In the genomic region with DNA sequence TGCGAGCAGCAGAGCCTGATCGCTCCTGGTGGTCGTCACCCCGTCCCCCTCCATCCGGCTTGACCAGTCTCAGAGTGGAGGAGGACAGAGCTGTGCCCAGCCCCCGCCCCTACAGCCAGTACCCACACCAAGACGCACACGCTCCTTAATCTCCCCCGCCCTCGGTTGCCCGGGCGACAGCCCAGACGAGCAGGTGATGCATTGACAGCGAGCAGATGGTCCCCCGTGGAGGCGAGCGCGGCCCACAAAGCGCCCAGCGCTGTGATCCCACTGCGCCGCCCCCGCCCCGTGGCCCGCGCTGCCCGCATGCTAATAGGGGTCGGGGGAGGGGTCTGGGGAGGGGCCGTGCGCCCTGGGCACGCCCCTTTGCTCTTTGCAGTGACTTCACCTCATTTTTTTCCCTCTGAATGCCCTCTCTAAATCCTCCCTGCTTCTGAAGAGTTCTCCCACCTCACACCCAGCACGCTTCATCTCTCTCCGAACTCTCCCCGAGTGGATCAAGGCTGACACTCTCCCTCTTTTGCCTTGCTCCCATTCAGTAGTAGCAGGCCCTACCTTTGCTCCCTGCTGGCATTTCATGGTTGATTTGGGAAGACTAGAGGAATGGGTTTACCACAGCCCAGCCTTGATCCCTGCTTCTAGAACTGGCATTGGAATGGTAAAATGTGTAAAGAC, we compare ENCODE assay signal across 8 mouse cellular contexts. TPM values are rescaled to one million over a fixed set of nuclear protein-coding genes. Genes with fewer than 3 reads are reported as not detected.
DNase-seq lines count a peak whose midpoint lies in the region; ATAC-seq and TF ChIP-seq lines count a peak whose summit lies in the region.

No protein-coding gene starts in this region.

- peaks cover 11% of the 10 kb centered on the region for H3K4me1 ChIP-seq in heart, embryonic 10.5 days
- peaks cover 10% of the 10 kb centered on the region for H3K4me1 ChIP-seq in embryonic facial prominence, embryonic 15.5 days
- H3K4me1 ChIP-seq in intestine, postnatal 0 days (replicated peaks; ENCODE audit: control insufficient read depth, insufficient read depth, low read length), result no peaks in the 10 kb centered on the region
- peaks cover 11% of the 10 kb centered on the region for H3K4me1 ChIP-seq in liver, embryonic 12.5 days

- 0 out of 2 replicates have a peak overlapping the region, but pooled peaks have one; percentile 17 for H3K27ac ChIP-seq in heart, embryonic 10.5 days
- no peak overlapping the region for H3K27ac ChIP-seq in embryonic facial prominence, embryonic 15.5 days (replicated peaks)
- H3K27ac ChIP-seq in intestine, postnatal 0 days (ENCODE audit: low read depth, low read length), result no peak overlapping the region
- H3K27ac ChIP-seq in liver, embryonic 12.5 days, result no peak overlapping the region

- peak overlapping the region; percentile 93 for H3K4me2 ChIP-seq in embryonic facial prominence, embryonic 15.5 days (replicated peaks)
- peak overlapping the region; percentile 68 for H3K4me2 ChIP-seq in intestine, postnatal 0 days (replicated peaks; ENCODE audit: low read depth)
- H3K4me2 ChIP-seq in liver, embryonic 12.5 days, result peak overlapping the region; percentile 68

- peak; percentile 86 for ATAC-seq in embryonic facial prominence, embryonic 15.5 days (ENCODE audit: insufficient number of reproducible peaks, low FRiP score, low TSS enrichment, low read depth)
- peak; percentile 61 for ATAC-seq in intestine, postnatal 0 days
- ATAC-seq in liver, embryonic 12.5 days, result peak; percentile 68
- ATAC-seq in erythroid progenitor cell, adult 5-6 weeks (replicated peaks; ENCODE audit: low FRiP score, poor library complexity, severe bottlenecking), result no peak

- TF ChIP-seq CTCF in intestine, postnatal 0 days (IDR thresholded peaks at IDR 0.05; ENCODE audit: low read depth), result no peak

- peak; percentile 76 for DNase-seq in heart, embryonic 10.5 days (ENCODE audit: low spot score)
- DNase-seq in heart, postnatal 4 days, result no peak
- peak; percentile 49 to 56 for DNase-seq in adrenal gland, postnatal 36 days
- DNase-seq in retina, adult 2 months (ENCODE audit: low read depth, low spot score), result peak; percentile 23

- peak overlapping the region; percentile 63 for H3K4me3 ChIP-seq in heart, embryonic 10.5 days
- peak overlapping the region; percentile 49 for H3K4me3 ChIP-seq in embryonic facial prominence, embryonic 15.5 days (replicated peaks)
- H3K4me3 ChIP-seq in intestine, postnatal 0 days (ENCODE audit: low read depth, low read length), result peak overlapping the region; percentile 33
- H3K4me3 ChIP-seq in liver, embryonic 12.5 days, result peak overlapping the region; percentile 44

- H3K36me3 ChIP-seq in heart, embryonic 10.5 days, result no peaks in the 10 kb centered on the region
- H3K36me3 ChIP-seq in embryonic facial prominence, embryonic 15.5 days, result no peaks in the 10 kb centered on the region
- no peaks in the 10 kb centered on the region for H3K36me3 ChIP-seq in intestine, postnatal 0 days (ENCODE audit: control insufficient read depth, insufficient read depth)
- no peaks in the 10 kb centered on the region for H3K36me3 ChIP-seq in liver, embryonic 12.5 days

- WGBS in heart, embryonic 10.5 days, result 1% methylated on average over 34 of the region's 34 CpGs
- WGBS in embryonic facial prominence, embryonic 15.5 days, result 0% methylated on average over 34 of the region's 34 CpGs
- 1% methylated on average over 33 of the region's 34 CpGs for WGBS in intestine, postnatal 0 days
- WGBS in liver, embryonic 12.5 days (ENCODE audit: insufficient replicate concordance), result 3% methylated on average over 34 of the region's 34 CpGs

- peaks cover 38% of the 10 kb centered on the region; the same call in 1 of the 2 replicates for H3K27me3 ChIP-seq in heart, embryonic 10.5 days (ENCODE audit: insufficient read depth, poor library complexity, severe bottlenecking)
- no peaks in the 10 kb centered on the region for H3K27me3 ChIP-seq in embryonic facial prominence, embryonic 15.5 days
- H3K27me3 ChIP-seq in intestine, postnatal 0 days (replicated peaks; ENCODE audit: control insufficient read depth, insufficient read depth, low read length), result no peaks in the 10 kb centered on the region
- peaks cover 12% of the 10 kb centered on the region for H3K27me3 ChIP-seq in liver, embryonic 12.5 days (replicated peaks)

- H3K9ac ChIP-seq in embryonic facial prominence, embryonic 15.5 days, result no peak overlapping the region
- 0 out of 2 replicates have a peak overlapping the region, but pooled peaks have one; percentile 7 for H3K9ac ChIP-seq in intestine, postnatal 0 days (ENCODE audit: low read depth, low read length)
- H3K9ac ChIP-seq in liver, embryonic 12.5 days, result peak overlapping the region; percentile 22; the same call in 1 of the 2 replicates

- H3K9me3 ChIP-seq in heart, embryonic 10.5 days, result no peaks in the 10 kb centered on the region
- no peaks in the 10 kb centered on the region for H3K9me3 ChIP-seq in embryonic facial prominence, embryonic 15.5 days (replicated peaks)
- H3K9me3 ChIP-seq in intestine, postnatal 0 days (ENCODE audit: control insufficient read depth), result no peaks in the 10 kb centered on the region
- no peaks in the 10 kb centered on the region for H3K9me3 ChIP-seq in liver, embryonic 12.5 days (replicated peaks)

RNA-seq across cellular contexts. Expression of a gene that starts 0.5 kb away (rescaled TPM):
- not detected in 2 replicates for polyA plus RNA-seq in heart, embryonic 10.5 days (2016; fragmentation: Nextera tagmentation; extraction: Ambion mirVana)
- total RNA-seq in heart, postnatal 4 days (2021), result not detected
- not detected for total RNA-seq in adrenal gland, postnatal 36 days (2021)
- polyA plus RNA-seq in embryonic facial prominence, embryonic 15.5 days (2015; fragmentation: Nextera tagmentation; extraction: Ambion mirVana), result not detected in 2 replicates
- 0.20 and 0.22 TPM in 2 replicates for polyA plus RNA-seq in intestine, postnatal 0 days (2015; fragmentation: Nextera tagmentation; extraction: Ambion mirVana)
- not detected in 2 replicates for polyA plus RNA-seq in liver, embryonic 12.5 days (2016; fragmentation: Nextera tagmentation; extraction: Ambion mirVana)
- total RNA-seq in erythroid progenitor cell, adult 5-6 weeks (2015; ENCODE audit: low replicate concordance), result 2.2 TPM in 1 of 2 replicates, not detected in the other
- not detected in 2 replicates for total RNA-seq in erythroid progenitor cell, adult 5-6 weeks (2017; ENCODE audit: low replicate concordance)

RNA-seq across cellular contexts. Expression of a gene that starts 50.6 kb away (rescaled TPM):
- polyA plus RNA-seq in heart, embryonic 10.5 days (2016; fragmentation: Nextera tagmentation; extraction: Ambion mirVana), result 0.71 and 4.0 TPM in 2 replicates
- under 1 TPM; 0.12 to 0.25 TPM for total RNA-seq in heart, postnatal 4 days (2021)
- total RNA-seq in adrenal gland, postnatal 36 days (2021), result under 1 TPM; 0.17 to 0.40 TPM
- 0.20 and 0.23 TPM in 2 replicates for polyA plus RNA-seq in embryonic facial prominence, embryonic 15.5 days (2015; fragmentation: Nextera tagmentation; extraction: Ambion mirVana)
- 0.66 and 1.1 TPM in 2 replicates for polyA plus RNA-seq in intestine, postnatal 0 days (2015; fragmentation: Nextera tagmentation; extraction: Ambion mirVana)
- polyA plus RNA-seq in liver, embryonic 12.5 days (2016; fragmentation: Nextera tagmentation; extraction: Ambion mirVana), result 26.9 and 31.7 TPM in 2 replicates
- 0.84 and 20.2 TPM in 2 replicates for total RNA-seq in erythroid progenitor cell, adult 5-6 weeks (2015; ENCODE audit: low replicate concordance)
- 0.15 and 1.4 TPM in 2 replicates for total RNA-seq in erythroid progenitor cell, adult 5-6 weeks (2017; ENCODE audit: low replicate concordance)
